Mouse (Mus musculus): Measurements from ENCODE around the gene Adgrv1. TPM values are rescaled to one million over a fixed set of nuclear protein-coding genes. Genes with fewer than 3 reads are reported as not detected.

Gene Adgrv1
- polyA plus RNA-seq, 1 experiment, result under 0.01 TPM

DNA sequence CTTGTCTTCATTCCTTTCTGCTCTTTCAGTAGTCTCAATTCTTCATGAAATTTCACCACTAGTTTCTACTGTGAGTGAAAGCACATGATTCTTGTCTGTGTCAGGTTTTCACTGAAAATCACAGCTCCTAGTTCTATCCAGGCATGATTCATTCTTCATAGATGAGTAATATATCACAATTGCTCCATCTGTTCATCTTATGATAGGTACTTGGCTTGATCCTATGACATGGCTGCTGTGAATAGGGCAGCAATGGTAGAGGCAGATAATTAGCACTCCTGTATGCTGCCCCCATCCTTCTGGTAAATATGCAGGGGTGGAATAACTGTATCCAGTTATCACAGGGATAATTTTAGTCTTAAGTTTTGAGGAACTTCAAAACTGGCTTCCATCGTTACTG lies 368.5 kb downstream of the Adgrv1 start:
- Histone ChIP-seq H3K27me3 (ENCODE audit: control insufficient read depth) (no peaks in the 10 kb centered on the region), H3K4me3 (replicated peaks) (no peak overlapping the region), H3K36me3 (ENCODE audit: control insufficient read depth) (no peaks in the 10 kb centered on the region), H3K9me3 (ENCODE audit: control insufficient read depth, low read length) (no peaks in the 10 kb centered on the region), H3K4me1 (ENCODE audit: control insufficient read depth) (no peaks in the 10 kb centered on the region)
- TF ChIP-seq TAL1 (IDR thresholded peaks at IDR 0.05; ENCODE audit: low read length) (no peak), GATA1 (IDR thresholded peaks at IDR 0.05; ENCODE audit: low read length) (no peak)

DNA sequence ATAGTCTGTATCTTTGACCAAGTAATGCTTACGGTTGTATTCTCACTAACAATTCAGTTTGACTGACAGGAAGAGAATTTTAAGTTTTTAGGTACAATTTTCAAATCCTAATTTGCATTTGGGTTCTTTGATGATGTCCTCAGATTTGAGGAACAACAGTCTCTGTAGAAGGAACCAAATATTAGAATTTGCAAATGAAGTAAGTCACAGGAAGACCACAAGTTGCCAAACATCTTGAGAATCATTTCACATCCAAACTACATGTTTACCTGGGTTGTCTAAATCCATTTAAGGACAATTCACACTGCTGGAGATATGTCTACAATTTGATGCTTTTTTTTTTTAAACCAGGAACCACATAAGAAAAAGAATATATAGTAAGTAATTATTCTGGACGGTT lies 391.8 kb downstream of the Adgrv1 start:
- Histone ChIP-seq H3K4me1 (ENCODE audit: control insufficient read depth) (no peaks in the 10 kb centered on the region), H3K36me3 (ENCODE audit: control insufficient read depth) (no peaks in the 10 kb centered on the region), H3K27me3 (ENCODE audit: control insufficient read depth) (no peaks in the 10 kb centered on the region), H3K9me3 (ENCODE audit: control insufficient read depth, low read length) (no peaks in the 10 kb centered on the region), H3K4me3 (replicated peaks) (no peak overlapping the region)
- TF ChIP-seq GATA1 (IDR thresholded peaks at IDR 0.05; ENCODE audit: low read length), result no peak
- TF ChIP-seq TAL1 (IDR thresholded peaks at IDR 0.05; ENCODE audit: low read length), result no peak

DNA sequence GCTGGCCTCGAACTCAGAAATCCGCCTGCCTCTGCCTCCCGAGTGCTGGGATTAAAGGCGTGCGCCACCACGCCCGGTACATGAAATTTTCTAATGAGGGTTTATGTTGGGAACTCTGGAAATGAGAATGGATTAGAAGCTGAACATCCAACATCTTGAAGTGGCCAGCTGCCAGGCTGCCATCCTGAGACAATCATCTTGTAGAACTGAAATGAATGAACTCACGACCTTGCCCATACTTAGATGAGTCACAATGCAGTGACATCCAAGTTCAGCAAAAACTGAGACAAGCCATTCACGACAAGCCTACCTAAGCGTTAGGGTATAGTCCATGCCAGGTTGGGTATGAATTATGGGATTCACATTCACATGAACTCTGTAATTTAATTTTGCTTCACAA lies 393.1 kb downstream of the Adgrv1 start:
- no peaks in the 10 kb centered on the region for H3K9me3 ChIP-seq (ENCODE audit: control insufficient read depth, low read length)
- TF ChIP-seq GATA1 (IDR thresholded peaks at IDR 0.05; ENCODE audit: low read length) (no peak), TAL1 (IDR thresholded peaks at IDR 0.05; ENCODE audit: low read length) (no peak)
- H3K4me1 ChIP-seq (ENCODE audit: control insufficient read depth), result no peaks in the 10 kb centered on the region

DNA sequence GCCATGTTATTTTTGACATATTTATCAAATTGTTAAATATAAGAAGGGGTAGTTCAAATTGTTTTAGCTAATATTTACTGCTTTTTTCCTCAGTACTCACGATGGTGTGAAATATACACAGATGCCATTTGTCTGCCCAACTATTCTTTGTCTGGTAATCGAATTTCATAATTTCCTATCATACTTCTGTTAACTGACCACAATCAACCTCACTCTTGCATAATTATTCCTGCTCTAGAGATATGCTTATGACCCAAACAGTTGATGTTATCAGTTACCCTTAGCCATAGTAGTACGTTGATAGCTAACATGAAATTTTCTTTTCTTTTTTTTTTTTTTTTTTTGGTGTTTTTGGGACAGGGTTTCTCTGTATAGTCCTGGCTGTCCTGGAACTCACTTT lies 393.5 kb downstream of the Adgrv1 start:
- no peak overlapping the region for H3K4me3 ChIP-seq (replicated peaks)
- no peaks in the 10 kb centered on the region for H3K27me3 ChIP-seq (ENCODE audit: control insufficient read depth)
- no peaks in the 10 kb centered on the region for H3K9me3 ChIP-seq (ENCODE audit: control insufficient read depth, low read length)
- TF ChIP-seq GATA1 (IDR thresholded peaks at IDR 0.05; ENCODE audit: low read length), result no peak
- no peak for TF ChIP-seq TAL1 (IDR thresholded peaks at IDR 0.05; ENCODE audit: low read length)
- H3K36me3 ChIP-seq (ENCODE audit: control insufficient read depth), result no peaks in the 10 kb centered on the region
- H3K4me1 ChIP-seq (ENCODE audit: control insufficient read depth), result no peaks in the 10 kb centered on the region

More for the DNA sequence above, 393.1 kb downstream of the Adgrv1 start:
- no peak overlapping the region for H3K4me3 ChIP-seq (replicated peaks)
- H3K27me3 ChIP-seq (ENCODE audit: control insufficient read depth), result no peaks in the 10 kb centered on the region
- H3K36me3 ChIP-seq (ENCODE audit: control insufficient read depth), result no peaks in the 10 kb centered on the region

DNA sequence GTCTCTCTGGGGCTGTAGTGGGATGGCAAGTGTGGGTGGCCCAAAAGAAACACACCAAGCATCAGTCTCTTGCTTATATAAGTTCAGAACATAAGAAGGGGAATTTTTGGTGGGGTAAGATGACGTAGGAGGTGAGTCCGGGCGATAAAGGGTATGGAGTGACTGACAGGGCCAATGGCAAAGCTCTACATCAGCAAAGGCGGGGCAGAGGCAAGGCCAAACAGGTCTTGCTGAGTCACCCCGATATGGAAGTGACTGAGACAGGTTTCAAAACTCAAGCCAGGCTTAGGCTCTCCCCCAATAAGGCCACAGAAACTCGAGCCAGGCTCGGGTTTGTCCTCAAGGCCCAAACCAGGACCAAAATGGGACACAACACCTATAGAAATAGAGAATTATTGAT lies 394.1 kb downstream of the Adgrv1 start:
- no peak overlapping the region for H3K4me3 ChIP-seq (replicated peaks)
- TF ChIP-seq TAL1 (IDR thresholded peaks at IDR 0.05; ENCODE audit: low read length) (no peak), GATA1 (IDR thresholded peaks at IDR 0.05; ENCODE audit: low read length) (no peak)
- no peaks in the 10 kb centered on the region for H3K4me1 ChIP-seq (ENCODE audit: control insufficient read depth)
- H3K9me3 ChIP-seq (ENCODE audit: control insufficient read depth, low read length), result no peaks in the 10 kb centered on the region
- H3K27me3 ChIP-seq (ENCODE audit: control insufficient read depth), result no peaks in the 10 kb centered on the region
- no peaks in the 10 kb centered on the region for H3K36me3 ChIP-seq (ENCODE audit: control insufficient read depth)

DNA sequence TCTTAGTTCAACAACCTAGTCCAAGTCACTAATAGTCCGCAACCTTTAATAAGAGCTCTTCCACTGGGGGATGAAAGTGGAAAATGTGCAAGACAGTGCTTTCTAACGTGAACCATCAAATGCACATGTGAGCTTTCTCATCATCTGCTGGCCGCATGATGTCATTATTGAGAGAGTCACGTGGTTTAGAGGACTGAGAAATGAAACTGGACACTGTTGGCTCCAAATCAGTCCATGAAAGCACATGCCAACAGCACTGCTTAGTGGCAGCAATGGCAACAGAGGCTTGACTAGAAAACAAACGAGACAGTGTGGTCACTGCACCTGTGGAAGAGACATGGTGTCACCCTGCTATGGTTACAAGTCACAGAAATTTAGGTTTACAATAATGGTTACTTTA lies 395.0 kb downstream of the Adgrv1 start:
- no peak for TF ChIP-seq GATA1 (IDR thresholded peaks at IDR 0.05; ENCODE audit: low read length)
- no peak for TF ChIP-seq TAL1 (IDR thresholded peaks at IDR 0.05; ENCODE audit: low read length)
- Histone ChIP-seq H3K9me3 (ENCODE audit: control insufficient read depth, low read length) (no peaks in the 10 kb centered on the region), H3K36me3 (ENCODE audit: control insufficient read depth) (no peaks in the 10 kb centered on the region), H3K4me1 (ENCODE audit: control insufficient read depth) (no peaks in the 10 kb centered on the region), H3K4me3 (replicated peaks) (no peak overlapping the region), H3K27me3 (ENCODE audit: control insufficient read depth) (no peaks in the 10 kb centered on the region)

DNA sequence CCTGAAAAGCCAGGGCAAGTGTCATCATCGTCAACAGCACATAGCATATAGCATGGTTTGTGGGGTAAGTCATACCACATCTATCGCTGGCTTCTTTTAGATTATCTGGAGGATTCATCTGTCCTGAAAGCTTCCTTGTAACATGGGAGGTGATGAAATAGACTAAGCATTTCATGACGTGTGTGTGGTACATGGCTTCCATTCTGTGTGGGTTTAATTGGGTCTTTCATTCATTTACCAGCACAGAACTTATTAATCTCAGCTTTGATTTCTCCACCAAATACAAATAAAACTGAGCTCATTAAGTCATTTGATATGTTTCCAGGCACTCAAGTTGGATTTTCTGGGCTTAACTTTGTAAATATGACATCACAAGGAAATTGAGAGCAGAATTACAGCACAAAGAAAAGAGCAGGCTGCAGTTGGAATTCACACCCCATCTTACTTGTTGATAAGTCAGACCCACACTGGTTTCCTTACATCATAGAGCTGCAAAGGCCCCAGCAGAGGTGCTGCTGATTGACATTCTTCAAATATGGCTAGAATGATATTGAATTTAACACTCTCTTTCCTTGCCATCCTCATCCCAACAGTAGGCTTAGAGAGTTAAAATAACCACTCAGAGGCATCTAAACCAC lies 396.1 kb downstream of the Adgrv1 start:
- Histone ChIP-seq H3K27me3 (ENCODE audit: control insufficient read depth) (no peaks in the 10 kb centered on the region), H3K36me3 (ENCODE audit: control insufficient read depth) (no peaks in the 10 kb centered on the region), H3K9me3 (ENCODE audit: control insufficient read depth, low read length) (no peaks in the 10 kb centered on the region), H3K4me3 (replicated peaks) (no peak overlapping the region), H3K4me1 (ENCODE audit: control insufficient read depth) (no peaks in the 10 kb centered on the region)
- TF ChIP-seq TAL1 (IDR thresholded peaks at IDR 0.05; ENCODE audit: low read length) (no peak), GATA1 (IDR thresholded peaks at IDR 0.05; ENCODE audit: low read length) (no peak)

DNA sequence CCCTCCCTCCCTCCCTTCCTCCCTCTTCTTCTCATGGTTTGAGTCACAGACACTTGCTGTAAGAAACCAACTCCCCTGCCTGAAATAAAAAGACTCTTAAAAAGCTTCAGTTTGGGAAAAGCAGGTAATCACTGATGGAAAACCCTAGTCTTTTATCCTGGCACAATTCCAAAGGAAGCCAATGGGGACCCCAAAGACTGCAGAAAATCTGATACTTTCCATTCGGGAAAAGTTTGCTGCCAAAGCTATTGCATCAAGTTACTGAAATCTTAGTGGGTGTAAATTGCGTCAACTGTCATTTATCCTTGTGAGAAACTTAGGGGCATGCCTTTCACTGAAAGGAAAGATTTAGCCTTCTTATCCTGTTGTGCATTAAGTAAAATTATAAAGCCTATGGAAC lies 398.9 kb downstream of the Adgrv1 start:
- H3K4me3 ChIP-seq (replicated peaks), result no peak overlapping the region
- no peaks in the 10 kb centered on the region for H3K36me3 ChIP-seq (ENCODE audit: control insufficient read depth)
- no peaks in the 10 kb centered on the region for H3K9me3 ChIP-seq (ENCODE audit: control insufficient read depth, low read length)
- H3K27me3 ChIP-seq (ENCODE audit: control insufficient read depth), result no peaks in the 10 kb centered on the region
- no peaks in the 10 kb centered on the region for H3K4me1 ChIP-seq (ENCODE audit: control insufficient read depth)
- TF ChIP-seq GATA1 (IDR thresholded peaks at IDR 0.05; ENCODE audit: low read length) (no peak), TAL1 (IDR thresholded peaks at IDR 0.05; ENCODE audit: low read length) (no peak)

DNA sequence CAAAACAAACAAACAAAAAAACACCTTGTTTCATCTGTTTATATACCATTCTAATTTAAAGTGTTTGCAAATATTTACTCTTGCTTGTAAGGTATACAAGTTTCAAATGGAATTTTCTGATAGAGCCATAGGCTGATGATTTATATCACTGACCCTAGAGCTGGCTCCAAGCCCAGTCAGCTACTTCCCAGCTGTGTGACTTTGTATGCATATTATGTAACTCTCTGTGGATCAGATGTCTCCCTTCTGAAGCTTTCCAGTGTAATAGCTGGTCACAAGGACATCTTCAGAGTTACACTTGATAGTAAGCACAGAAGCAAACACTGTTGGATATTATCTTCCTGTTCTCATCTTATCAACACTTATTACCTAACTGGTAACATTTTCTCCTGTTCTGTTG lies 400.1 kb downstream of the Adgrv1 start:
- H3K4me1 ChIP-seq (ENCODE audit: control insufficient read depth), result no peaks in the 10 kb centered on the region
- H3K27me3 ChIP-seq (ENCODE audit: control insufficient read depth), result no peaks in the 10 kb centered on the region
- no peaks in the 10 kb centered on the region for H3K36me3 ChIP-seq (ENCODE audit: control insufficient read depth)
- no peaks in the 10 kb centered on the region for H3K9me3 ChIP-seq (ENCODE audit: control insufficient read depth, low read length)
- no peak for TF ChIP-seq TAL1 (IDR thresholded peaks at IDR 0.05; ENCODE audit: low read length)
- no peak for TF ChIP-seq GATA1 (IDR thresholded peaks at IDR 0.05; ENCODE audit: low read length)
- no peak overlapping the region for H3K4me3 ChIP-seq (replicated peaks)

DNA sequence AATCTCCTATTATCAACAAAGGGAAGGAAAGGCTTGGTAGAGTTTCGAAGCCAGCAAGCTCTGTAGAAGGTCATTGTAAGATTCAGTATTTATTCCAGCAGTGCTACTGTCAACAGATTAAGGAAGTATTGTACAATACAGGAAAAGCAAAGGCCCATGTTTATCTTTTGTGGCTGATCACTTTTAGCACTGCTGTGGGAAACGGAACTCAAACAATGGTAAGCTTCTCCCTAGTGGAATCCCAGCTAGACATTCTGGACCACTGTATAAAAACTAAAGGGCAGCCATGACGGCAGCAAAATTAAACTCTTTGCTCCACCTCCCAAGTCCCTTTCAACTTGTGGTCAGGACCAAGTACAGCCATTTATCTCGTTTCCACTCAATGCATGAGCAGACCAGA lies 402.8 kb downstream of the Adgrv1 start:
- no peak for TF ChIP-seq TAL1 (IDR thresholded peaks at IDR 0.05; ENCODE audit: low read length)
- no peak for TF ChIP-seq GATA1 (IDR thresholded peaks at IDR 0.05; ENCODE audit: low read length)
- H3K36me3 ChIP-seq (ENCODE audit: control insufficient read depth), result no peaks in the 10 kb centered on the region
- H3K4me3 ChIP-seq (replicated peaks), result no peak overlapping the region
- H3K4me1 ChIP-seq (ENCODE audit: control insufficient read depth), result no peaks in the 10 kb centered on the region
- H3K9me3 ChIP-seq (ENCODE audit: control insufficient read depth, low read length), result no peaks in the 10 kb centered on the region
- H3K27me3 ChIP-seq (ENCODE audit: control insufficient read depth), result no peaks in the 10 kb centered on the region
